Mouse (Mus musculus): ENCODE results near the gene Gm12166. TPM values are rescaled to one million over a fixed set of nuclear protein-coding genes. Genes with fewer than 3 reads are reported as not detected.
A peak's percentile ranks its signal among the peaks of the same experiment; 100 is the strongest.

Gm12166 gene
- polyA plus RNA-seq, 1 experiment = 9.4 TPM

DNA sequence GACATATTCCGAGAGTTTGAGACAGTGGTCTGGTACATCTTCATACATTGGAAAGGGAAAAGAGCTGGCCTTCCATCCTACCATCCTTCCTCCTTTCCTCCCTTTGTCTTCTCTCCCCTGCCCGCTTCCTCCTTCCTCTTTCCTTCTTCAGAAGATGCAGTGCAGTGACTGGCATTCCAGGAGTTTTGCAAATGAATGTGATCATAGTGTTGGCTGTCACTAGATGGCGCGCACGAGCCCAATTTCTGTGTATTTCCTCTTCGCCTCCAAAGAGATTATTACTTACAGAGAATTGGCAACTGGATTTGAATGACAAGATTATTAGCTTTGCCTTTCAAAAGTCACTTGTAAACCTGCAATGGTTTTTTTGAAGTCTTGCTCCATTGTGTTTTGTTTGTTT lies 36.1 kb downstream of the Gm12166 start:
- 23% methylated on average over 6 of the region's 6 CpGs for WGBS
- H3K27ac ChIP-seq (ENCODE audit: insufficient read depth, low read length) = no peak overlapping the region
- no peaks in the 10 kb centered on the region for H3K27me3 ChIP-seq (ENCODE audit: control insufficient read depth, insufficient read depth, low read length)
- TF ChIP-seq POLR2A (IDR thresholded peaks at IDR 0.05; ENCODE audit: low read depth, low read length) (no peak), CTCF (IDR thresholded peaks at IDR 0.05; ENCODE audit: extremely low read depth, insufficient read depth, insufficient read length, insufficient replicate concordance) (peak; percentile 46; the same call in 1 of the 2 replicates)
- no peak overlapping the region for H3K4me3 ChIP-seq (ENCODE audit: extremely low read depth, insufficient read depth, insufficient read length)
- DNase-seq (ENCODE audit: low read depth in 1 of 2, low spot score in 2 of 2) = peak; percentile 3 to 52
- no peaks in the 10 kb centered on the region for H3K4me1 ChIP-seq (ENCODE audit: control insufficient read depth, insufficient read depth, insufficient read length)
- H3K36me3 ChIP-seq (ENCODE audit: control insufficient read depth, insufficient read depth, low read length) = no peaks in the 10 kb centered on the region

Other genes starting within 250 kb of the Gm12166 start
- gene Clint1, start 200.3 kb downstream of the Gm12166 start, polyA plus RNA-seq (2012; rRNA removed) = 41.1 and 48.3 TPM in 2 replicates
- gene Lsm11, start 107.4 kb downstream of the Gm12166 start, polyA plus RNA-seq (2012; rRNA removed) = 3.4 and 4.5 TPM in 2 replicates
- gene Thg1l, start 96.8 kb downstream of the Gm12166 start, polyA plus RNA-seq (2012; rRNA removed) = 4.4 and 5.5 TPM in 2 replicates
- 0.04 and 0.07 TPM in 2 replicates for gene Sox30, start 72.0 kb downstream of the Gm12166 start, polyA plus RNA-seq (2012; rRNA removed)
- 21.3 and 24.9 TPM in 2 replicates for gene Adam19, start 3.7 kb upstream of the Gm12166 start, polyA plus RNA-seq (2012; rRNA removed)
- gene Nipal4, start 114.2 kb upstream of the Gm12166 start, polyA plus RNA-seq (2012; rRNA removed) = 0.57 and 0.90 TPM in 2 replicates
- gene Fndc9, start 183.2 kb upstream of the Gm12166 start, polyA plus RNA-seq (2012; rRNA removed) = not detected in 2 replicates